8 mouse cellular contexts compared by ENCODE assay signal in the genomic region with DNA sequence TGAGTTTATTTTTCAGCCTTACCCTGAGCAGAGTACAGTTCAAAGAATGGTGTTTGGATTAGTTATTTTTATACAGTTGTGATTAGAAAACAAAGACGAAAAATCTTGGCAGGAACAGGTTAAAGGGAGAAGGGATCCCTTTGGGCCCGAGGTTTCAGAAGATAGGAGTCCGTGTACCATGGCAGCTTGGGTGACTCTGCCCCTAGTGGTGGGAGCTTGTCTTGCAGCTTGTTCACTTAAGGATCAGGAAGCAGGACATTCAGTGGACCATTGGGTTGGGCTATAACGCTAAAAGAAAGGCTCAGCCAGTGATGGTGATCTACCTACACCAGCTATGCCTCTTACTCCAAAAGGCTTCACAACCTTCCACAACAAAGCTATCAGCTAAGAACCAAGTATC. TPM values are rescaled to one million over a fixed set of nuclear protein-coding genes. Genes with fewer than 3 reads are reported as not detected.
DNase-seq lines count a peak whose midpoint lies in the region; ATAC-seq and TF ChIP-seq lines count a peak whose summit lies in the region.

No protein-coding gene starts in this region.

- no peaks in the 10 kb centered on the region for H3K27me3 ChIP-seq in C2C12 (ENCODE audit: control insufficient read depth, insufficient read depth, insufficient read length)
- H3K27me3 ChIP-seq in lung, embryonic 14.5 days (ENCODE audit: insufficient read depth, low read length), result no peaks in the 10 kb centered on the region

- peak; percentile 60; the same call in 1 of the 2 replicates for ATAC-seq in lung, embryonic 14.5 days (ENCODE audit: insufficient read depth)
- ATAC-seq in inflammation-experienced regulatory T-cells, adult 6 months, result no peak

- H3K4me2 ChIP-seq in lung, embryonic 14.5 days, result no peak overlapping the region

- peak; percentile 70 for TF ChIP-seq CTCF in C2C12 (IDR thresholded peaks at IDR 0.05; ENCODE audit: control insufficient read depth, insufficient read depth, insufficient read length)
- peak; percentile 87 for TF ChIP-seq CTCF in lung, embryonic 14.5 days (IDR thresholded peaks at IDR 0.05; ENCODE audit: low read depth)

- no peaks in the 10 kb centered on the region for H3K4me1 ChIP-seq in lung, embryonic 14.5 days (ENCODE audit: insufficient read depth)

- H3K79me2 ChIP-seq in C2C12 (ENCODE audit: control insufficient read depth, insufficient read depth), result no peaks in the 10 kb centered on the region

- H3K4me3 ChIP-seq in C2C12 (ENCODE audit: insufficient read depth, poor library complexity, severe bottlenecking), result no peak overlapping the region
- H3K4me3 ChIP-seq in lung, embryonic 14.5 days (ENCODE audit: low read depth, low read length), result no peak overlapping the region

- no peak overlapping the region for H3ac ChIP-seq in C2C12 (ENCODE audit: control insufficient read depth, insufficient read length, low read depth)

- WGBS in large intestine, adult 2 months, result 7% methylated on average over 4 of the region's 4 CpGs
- WGBS in lung, embryonic 14.5 days, result 5% methylated on average over 4 of the region's 4 CpGs

- no peak overlapping the region for H3K27ac ChIP-seq in lung, embryonic 14.5 days (ENCODE audit: low read depth)

- H3K36me3 ChIP-seq in C2C12 (ENCODE audit: control insufficient read depth, insufficient read depth), result no peaks in the 10 kb centered on the region
- H3K36me3 ChIP-seq in lung, embryonic 14.5 days (ENCODE audit: insufficient read depth), result no peaks in the 10 kb centered on the region

- no peaks in the 10 kb centered on the region for H3K9me3 ChIP-seq in lung, embryonic 14.5 days (ENCODE audit: low read depth, low read length)

- H3K9ac ChIP-seq in lung, embryonic 14.5 days, result no peak overlapping the region

- H3K79me3 ChIP-seq in C2C12 (ENCODE audit: low read depth), result no peaks in the 10 kb centered on the region

- DNase-seq in NIH3T3 (ENCODE audit: low read depth), result peak; percentile 62
- DNase-seq in cerebellum, adult 9-10 months, result peak; percentile 73
- peak; percentile 80 to 83 for DNase-seq in frontal cortex, postnatal 36 days (ENCODE audit: low spot score in 2 of 2)
- DNase-seq in large intestine, adult 2 months (ENCODE audit: low read depth, low spot score), result peak; percentile 27
- peak; percentile 88 for DNase-seq in lung, embryonic 14.5 days
- DNase-seq in right cerebral cortex, postnatal 36 days (ENCODE audit: low spot score in 2 of 2), result peak; percentile 49 to 56

TF ChIP-seq in C2C12, 6 proteins besides CTCF, POLR2A, EP300 and RAD21:
- TF ChIP-seq MYOD1 (IDR thresholded peaks at IDR 0.05; ENCODE audit: control insufficient read depth, insufficient read length, low read depth) (no peak), FOSL1 (IDR thresholded peaks at IDR 0.05; ENCODE audit: insufficient read depth, low read length, poor library complexity, severe bottlenecking) (no peak), CEBPB (IDR thresholded peaks at IDR 0.05; ENCODE audit: low read depth) (no peak), MYOG (IDR thresholded peaks at IDR 0.05; ENCODE audit: control insufficient read depth, extremely low read depth, insufficient read length) (no peak)

RNA-seq across cellular contexts. Expression of gene Cdh13, which starts 8.8 kb away (rescaled TPM):
- polyA plus RNA-seq in C2C12 (2012; fragmentation: generic; extraction: Trizol), result 9.4 TPM
- polyA plus RNA-seq in large intestine, adult 2 months (2012; rRNA removed), result 3.6 and 3.7 TPM in 2 replicates
- 1.2 and 3.1 TPM in 2 replicates for polyA plus RNA-seq in lung, embryonic 14.5 days (2014; fragmentation: Nextera tagmentation; extraction: Ambion mirVana)
- polyA plus RNA-seq in inflammation-experienced regulatory T-cells, adult 6 months (2017; shearing (Covaris generic)), result under 1 TPM in 2 of 3 experiments, not detected in 1; 0.15 to 0.35 TPM

Comparison
In these comparisons a context has a peak if more than half of its experiments do, and no peak if none do; other contexts are left out.
1. DNase-seq: peak in every context shown above with its lines; median percentile 88 in lung, embryonic 14.5 days; 82 in frontal cortex, postnatal 36 days; 73 in cerebellum, adult 9-10 months; 62 in NIH3T3; 52 in right cerebral cortex, postnatal 36 days; 27 in large intestine, adult 2 months.